Mouse (Mus musculus) adrenal gland, postnatal 0 days (tissue): ENCODE data around the gene Cep70. TPM values are rescaled to one million over a fixed set of nuclear protein-coding genes. Genes with fewer than 3 reads are reported as not detected.

Experiments
- polyA plus RNA-seq: library from polyadenylated mRNA; unstranded; fragments of >200 nt; fragmentation: Nextera tagmentation; extraction: Ambion mirVana; gene quantifications from 2 replicates; pipeline ENCODE4 v1.2.1, GENCODE M21; 2015

The Cep70 gene
- polyA plus RNA-seq: 18.6 and 18.7 TPM in 2 replicates

GRCm38 (mm10) chr9:99243190-99243894 is at the start of gene Cep70:
Gene Cep70, plus strand, starts transcription at chr9:99243367.

GRCm38 (mm10) chr9:99237139-99237538 is 6.0 kb upstream of the Cep70 start, which contains the start of gene Faiml:
Gene Faiml, minus strand, starts transcription at chr9:99237239.

Other genes with a start within 250 kb of the Cep70 start
- 0.11 and 0.60 TPM in 2 replicates for gene Gm1123, start 207.7 kb upstream of the Cep70 start, polyA plus RNA-seq
- 0.85 and 1.3 TPM in 2 replicates for gene Pik3cb, start 102.7 kb upstream of the Cep70 start, polyA plus RNA-seq
- gene Faiml, start 6.1 kb upstream of the Cep70 start, polyA plus RNA-seq: not detected in 2 replicates
- gene Esyt3, start 115.2 kb downstream of the Cep70 start, polyA plus RNA-seq: 0.57 and 0.66 TPM in 2 replicates
- gene Mras, start 194.0 kb downstream of the Cep70 start, polyA plus RNA-seq: 30.3 and 36.5 TPM in 2 replicates
- not detected in 2 replicates for gene Nme9, start 208.1 kb downstream of the Cep70 start, polyA plus RNA-seq